Mouse (Mus musculus) neural tube, postnatal 0 days (tissue): ENCODE data around the gene 9530077C05Rik. TPM values are rescaled to one million over a fixed set of nuclear protein-coding genes. Genes with fewer than 3 reads are reported as not detected.

Experiments used
- polyA plus RNA-seq: library from polyadenylated mRNA; unstranded; fragments of >200 nt; fragmentation: Nextera tagmentation; extraction: Ambion mirVana; gene quantifications from 2 replicates; pipeline ENCODE4 v1.2.1, GENCODE M21; 2015

9530077C05Rik gene
- 13.8 and 14.0 TPM in 2 replicates for polyA plus RNA-seq

GRCm38 (mm10) chr9:22411002-22411857 is at the start of gene 9530077C05Rik:
Gene 9530077C05Rik, plus strand, starts transcription at chr9:22411513.

GRCm38 (mm10) chr9:22389021-22389476 is 22.3 kb upstream of the 9530077C05Rik start, which contains the start of gene Anln:
Gene Anln, minus strand, starts transcription at chr9:22389188.

GRCm38 (mm10) chr9:22453990-22454389 is 42.7 kb downstream of the 9530077C05Rik start, which contains the start of gene Gm17545:
Gene Gm17545, plus strand, starts transcription at chr9:22454290.

GRCm38 (mm10) chr9:22469643-22470042 is 58.3 kb downstream of the 9530077C05Rik start, which contains the start of gene Rp9:
Gene Rp9, minus strand, starts transcription at chr9:22469743.

GRCm38 (mm10) chr9:22475424-22475868 is 64.1 kb downstream of the 9530077C05Rik start, which contains the start of gene Bbs9:
Gene Bbs9, plus strand, starts transcription at chr9:22475715.

Other genes with a start within 250 kb of the 9530077C05Rik start
- 0.27 and 0.32 TPM in 2 replicates for gene Zfp872, start 223.4 kb upstream of the 9530077C05Rik start, polyA plus RNA-seq
- 9.5 and 12.0 TPM in 2 replicates for gene Zfp809, start 185.8 kb upstream of the 9530077C05Rik start, polyA plus RNA-seq
- gene Zfp599, start 151.6 kb upstream of the 9530077C05Rik start, polyA plus RNA-seq, result 4.3 and 4.8 TPM in 2 replicates
- gene Zfp810, start 103.9 kb upstream of the 9530077C05Rik start, polyA plus RNA-seq, result 17.0 and 21.7 TPM in 2 replicates
- 2.3 and 2.8 TPM in 2 replicates for gene Anln, start 22.3 kb upstream of the 9530077C05Rik start, polyA plus RNA-seq
- gene Gm17545, start 42.8 kb downstream of the 9530077C05Rik start, polyA plus RNA-seq, result not detected in 2 replicates
- 89.9 and 97.6 TPM in 2 replicates for gene Rp9, start 58.2 kb downstream of the 9530077C05Rik start, polyA plus RNA-seq
- 13.0 and 16.7 TPM in 2 replicates for gene Bbs9, start 64.2 kb downstream of the 9530077C05Rik start, polyA plus RNA-seq